Mouse (Mus musculus) heart, embryonic 11.5 days (tissue): Measurements from ENCODE around the gene Myg1. TPM values are rescaled to one million over a fixed set of nuclear protein-coding genes. Genes with fewer than 3 reads are reported as not detected.
"Not testable (repeated sequence)": the region's sequence is repeated elsewhere in the genome, so short reads cannot be mapped to it uniquely, and the experiment has no call there.

ENCODE experiments used
- ATAC-seq: fragments of 200-750 bp; cut with Nextera tagmentation; replicated peaks from 2 replicates; pipeline ENCODE4 v1.8.0; 2017; ENCODE audit warnings: moderate library complexity; ENCODE audit not compliant: insufficient number of reproducible peaks, low FRiP score, low TSS enrichment
- H3K27ac ChIP-seq: fragments of 300-500 bp; sonication (generic); 2 replicates; pipeline ENCODE4 v1.5.1; 2014; ENCODE audit warnings: mild to moderate bottlenecking, low read depth, low read length
- H3K27me3 ChIP-seq: fragments of 300-500 bp; sonication (generic); 2 replicates; pipeline ENCODE4 v1.6.1; 2014; ENCODE audit warnings: mild to moderate bottlenecking, low read length, mixed read lengths; ENCODE audit not compliant: control insufficient read depth, insufficient read depth
- H3K36me3 ChIP-seq: fragments of 300-500 bp; sonication (generic); 2 replicates; pipeline ENCODE4 v1.6.1; 2014; ENCODE audit warnings: mild to moderate bottlenecking, low read length, moderate library complexity, mixed read lengths; ENCODE audit not compliant: control insufficient read depth, insufficient read depth
- H3K4me1 ChIP-seq: fragments of 300-500 bp; sonication (generic); 2 replicates; pipeline ENCODE4 v1.6.1; 2014; ENCODE audit warnings: low read length; ENCODE audit not compliant: control insufficient read depth, insufficient read depth
- H3K4me2 ChIP-seq: fragments of 300-500 bp; sonication (generic); 2 replicates; pipeline ENCODE4 v1.6.1; 2014; ENCODE audit warnings: mild to moderate bottlenecking, moderate library complexity
- H3K4me3 ChIP-seq: fragments of 300-500 bp; sonication (generic); 2 replicates; pipeline ENCODE4 v1.5.1; 2014; ENCODE audit warnings: low read depth, low read length
- H3K9ac ChIP-seq: fragments of 300-500 bp; sonication (generic); 2 replicates; pipeline ENCODE4 v1.6.1; 2014; ENCODE audit warnings: mild to moderate bottlenecking, low read depth, low read length, moderate library complexity
- H3K9me3 ChIP-seq: fragments of 300-500 bp; sonication (generic); replicated peaks from 2 replicates; pipeline ENCODE4 v1.6.1; 2016; ENCODE audit warnings: low read length; ENCODE audit not compliant: control insufficient read depth
- WGBS: fragments of 180-500 bp; shearing (Covaris S2); extraction: QIAGEN DNeasy Blood & Tissue Kit; methylation state at CpG from one replicate; pipeline ENCODE4 v1.1.7; 2014; ENCODE audit not compliant: insufficient replicate concordance; 5-methylcytosine and 5-hydroxymethylcytosine counted together
- polyA plus RNA-seq: library from polyadenylated mRNA; unstranded; fragments of >200 nt; fragmentation: Nextera tagmentation; extraction: Ambion mirVana; gene quantifications from 2 replicates; pipeline ENCODE4 v1.2.1, GENCODE M21; 2014

Gene Myg1
- polyA plus RNA-seq, 1 experiment from 2014 or later: 72.7 TPM

GRCm38 (mm10) chr15:102335925-102336324, 4.4 kb downstream of the Myg1 start:
- 91% methylated on average over 5 of the region's 5 CpGs for WGBS
- not testable (repeated sequence) for H3K9ac ChIP-seq, H3K4me3 ChIP-seq, H3K4me2 ChIP-seq, ATAC-seq, H3K27ac ChIP-seq, H3K27me3 ChIP-seq, H3K9me3 ChIP-seq
- peaks cover 40% of the 10 kb centered on the region for H3K36me3 ChIP-seq
- H3K4me1 ChIP-seq: peaks cover 15% of the 10 kb centered on the region

- ATAC-seq: no peak
- Histone ChIP-seq H3K4me3 (no peak overlapping the region), H3K27ac (no peak overlapping the region), H3K27me3 (no peaks in the 10 kb centered on the region), H3K4me2 (no peak overlapping the region), H3K4me1 (peaks cover 11% of the 10 kb centered on the region), H3K36me3 (peaks cover 40% of the 10 kb centered on the region), H3K9ac (no peak overlapping the region), H3K9me3 (no peaks in the 10 kb centered on the region)
- 80% methylated on average over 4 of the region's 4 CpGs for WGBS
Observed at GRCm38 (mm10) chr15:102336946-102337345, 5.4 kb downstream of the Myg1 start.

DNA sequence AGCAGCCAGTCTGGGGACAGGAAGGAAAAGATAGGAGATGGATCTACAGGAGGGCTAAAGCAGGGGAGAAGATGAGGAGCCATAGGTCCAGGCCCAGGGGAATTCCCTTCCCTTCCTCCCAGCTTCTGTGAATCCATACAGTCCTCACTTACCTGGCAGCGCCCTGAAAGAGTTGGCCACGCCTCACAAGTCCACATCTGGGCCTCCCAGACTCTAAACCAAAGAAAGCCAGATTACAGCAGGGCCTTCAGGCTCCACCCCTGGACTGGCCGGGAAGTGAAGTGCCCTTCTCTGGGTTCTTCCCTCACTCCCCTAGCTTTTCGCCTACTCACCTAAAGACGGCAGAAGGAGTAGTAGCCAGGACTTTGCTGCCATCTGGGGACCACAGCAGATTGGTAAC, 8.1 kb downstream of the Myg1 start:
- Histone ChIP-seq H3K36me3 (peaks cover 34% of the 10 kb centered on the region), H3K4me3 (no peak overlapping the region), H3K4me1 (no peaks in the 10 kb centered on the region), H3K9me3 (no peaks in the 10 kb centered on the region), H3K27ac (no peak overlapping the region), H3K27me3 (no peaks in the 10 kb centered on the region), H3K9ac (no peak overlapping the region), H3K4me2 (no peak overlapping the region)
- WGBS: 65% methylated on average over 5 of the region's 5 CpGs
- ATAC-seq: no peak

GRCm38 (mm10) chr15:102341580-102341979, 10.1 kb downstream of the Myg1 start:
- peaks cover 28% of the 10 kb centered on the region for H3K36me3 ChIP-seq

GRCm38 (mm10) chr15:102344490-102344889, 13.0 kb downstream of the Myg1 start:
- no peak overlapping the region for H3K4me2 ChIP-seq
- WGBS: 94% methylated on average over 3 of the region's 3 CpGs
- no peak overlapping the region for H3K9ac ChIP-seq
- H3K9me3 ChIP-seq: no peaks in the 10 kb centered on the region
- H3K4me3 ChIP-seq: no peak overlapping the region
- H3K27ac ChIP-seq: no peak overlapping the region
- peaks cover 16% of the 10 kb centered on the region for H3K36me3 ChIP-seq
- H3K27me3 ChIP-seq: no peaks in the 10 kb centered on the region
- no peak for ATAC-seq
- no peaks in the 10 kb centered on the region for H3K4me1 ChIP-seq

More at GRCm38 (mm10) chr15:102341580-102341979, 10.1 kb downstream of the Myg1 start:
- Histone ChIP-seq H3K9ac (no peak overlapping the region), H3K4me3 (no peak overlapping the region), H3K27ac (no peak overlapping the region), H3K9me3 (no peaks in the 10 kb centered on the region), H3K4me1 (no peaks in the 10 kb centered on the region), H3K27me3 (no peaks in the 10 kb centered on the region), H3K4me2 (no peak overlapping the region)
- no peak for ATAC-seq
- 10% methylated on average over 1 of the region's 1 CpGs for WGBS

DNA sequence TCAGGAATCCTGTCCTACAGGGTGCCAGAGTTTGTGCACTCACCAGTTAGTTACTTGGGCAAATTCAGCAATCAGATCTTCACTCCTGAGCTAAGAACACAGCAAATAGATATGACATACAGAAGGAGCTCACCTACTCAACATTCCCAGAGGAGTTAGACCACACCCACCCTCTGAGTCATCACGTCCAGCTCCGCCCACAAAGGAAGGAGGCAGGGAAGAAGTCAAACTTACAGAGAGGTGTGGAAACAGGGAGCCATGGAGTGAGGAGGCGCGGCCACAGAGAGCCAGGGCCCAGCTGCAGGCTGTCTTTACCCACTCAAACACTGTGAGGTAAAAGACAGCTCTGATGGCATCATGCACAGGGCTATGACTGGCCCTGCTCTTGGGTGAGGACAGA, 14.9 kb downstream of the Myg1 start:
- Histone ChIP-seq H3K27ac (no peak overlapping the region), H3K4me3 (no peak overlapping the region), H3K9me3 (no peaks in the 10 kb centered on the region), H3K36me3 (peaks cover 11% of the 10 kb centered on the region), H3K4me2 (no peak overlapping the region), H3K27me3 (no peaks in the 10 kb centered on the region), H3K9ac (no peak overlapping the region), H3K4me1 (peaks cover 3% of the 10 kb centered on the region)
- 66% methylated on average over 4 of the region's 4 CpGs for WGBS
- ATAC-seq: no peak

DNA sequence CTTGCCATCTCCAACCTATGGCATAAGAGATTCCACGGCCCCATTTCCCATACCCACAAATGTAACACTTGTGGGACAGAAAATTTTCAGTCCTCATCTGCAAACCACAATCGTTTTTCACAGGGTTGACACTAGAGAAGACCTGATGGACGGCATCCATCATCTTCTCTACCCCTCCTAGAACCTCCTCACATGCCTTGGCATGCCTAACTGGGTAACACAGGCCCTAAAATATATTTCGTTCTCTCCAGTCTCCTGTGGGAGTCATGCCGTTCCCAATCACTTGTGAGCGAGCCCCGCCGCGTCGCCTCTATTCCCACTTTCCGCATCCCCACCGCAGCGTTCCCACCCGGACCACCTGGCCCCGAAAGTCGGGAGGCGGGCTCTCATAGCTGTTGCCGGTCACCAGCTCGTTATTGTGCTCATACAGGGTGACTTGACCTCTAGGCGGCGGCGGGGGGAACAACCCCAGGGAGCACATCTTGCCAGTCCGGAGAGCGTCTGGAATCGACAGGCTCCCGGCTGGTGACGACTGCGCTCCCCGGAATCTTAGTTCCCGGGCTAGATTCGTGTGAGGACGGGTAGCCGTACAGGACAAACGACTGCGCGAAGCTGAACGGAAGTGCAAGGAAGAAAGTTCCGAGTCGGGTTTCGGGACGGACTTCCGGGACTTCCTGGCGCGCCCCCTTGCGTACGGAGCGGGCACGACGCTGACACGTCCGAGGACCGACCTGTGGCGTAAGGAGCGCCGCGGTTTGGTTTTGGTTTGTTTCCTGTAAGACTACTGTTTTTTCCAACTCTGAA, 18.8 kb downstream of the Myg1 start, which contains the start of gene Aaas:
Aaas (minus strand) TSS at position 634 of the 804 bp plus-strand sequence.
- ATAC-seq: peak; percentile 75

DNA sequence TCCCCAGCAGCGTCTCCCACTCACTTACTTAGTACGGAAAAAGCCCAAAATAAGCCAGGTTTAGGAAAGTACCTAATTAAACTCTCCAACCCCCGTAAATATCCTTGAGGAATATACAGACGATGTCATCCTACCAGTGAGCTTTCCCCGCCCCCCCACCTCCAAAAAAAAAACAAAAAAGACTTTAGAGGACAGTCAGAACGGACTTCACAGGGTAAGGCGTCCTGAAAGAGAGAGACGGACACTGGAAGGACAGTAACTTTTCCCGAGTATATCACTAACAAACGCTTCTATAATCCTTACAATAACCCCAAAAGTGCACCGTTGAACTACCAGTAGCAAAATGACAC, 19.4 kb downstream of the Myg1 start:
- Histone ChIP-seq H3K27ac (peak overlapping the region; percentile 42; the same call in 1 of the 2 replicates), H3K4me2 (peak overlapping the region; percentile 76), H3K9ac (peak overlapping the region; percentile 77), H3K9me3 (no peaks in the 10 kb centered on the region), H3K36me3 (peaks cover 8% of the 10 kb centered on the region), H3K4me1 (peaks cover 6% of the 10 kb centered on the region), H3K27me3 (peaks cover 2% of the 10 kb centered on the region; the same call in 1 of the 2 replicates), H3K4me3 (peak overlapping the region; percentile 67)
- WGBS: 9% methylated on average over 11 of the region's 11 CpGs
- no peak for ATAC-seq

More for the DNA sequence above, 18.8 kb downstream of the Myg1 start, which contains the start of gene Aaas:
- peak within 1 kb of the TSS; percentile 77 for H3K9ac ChIP-seq
- H3K27me3 ChIP-seq: no peaks in the 10 kb centered on the region; the same call in 1 of the 2 replicates
- H3K4me3 ChIP-seq: peak within 1 kb of the TSS; percentile 67
- peaks cover 3% of the 10 kb centered on the region for H3K4me1 ChIP-seq
- H3K36me3 ChIP-seq: peaks cover 11% of the 10 kb centered on the region
- H3K9me3 ChIP-seq: no peaks in the 10 kb centered on the region
- H3K4me2 ChIP-seq: peak within 1 kb of the TSS; percentile 76
- peak within 1 kb of the TSS; percentile 42 for H3K27ac ChIP-seq
- under 1% methylated on average over 56 of the region's 56 CpGs for WGBS

DNA sequence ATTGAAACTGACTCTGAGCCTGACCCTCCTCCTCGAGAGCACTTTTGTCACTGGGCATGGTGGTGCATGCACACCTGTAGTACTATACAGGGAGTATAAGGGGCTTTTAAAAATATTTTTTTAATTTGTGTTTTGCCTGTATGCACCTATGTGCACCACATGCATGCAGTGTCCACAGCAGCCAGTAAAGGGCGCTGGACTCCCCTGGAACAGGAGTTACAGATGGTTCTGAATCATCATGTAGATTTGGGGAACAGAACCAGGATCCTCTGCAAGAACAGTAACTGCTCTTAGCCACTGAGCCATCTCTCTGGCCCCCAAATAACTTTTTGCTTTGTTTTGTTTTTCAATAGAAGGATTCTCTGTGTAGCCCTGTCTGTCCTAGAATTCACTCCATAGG, 20.7 kb downstream of the Myg1 start:
- Histone ChIP-seq H3K9me3 (no peaks in the 10 kb centered on the region), H3K9ac (no peak overlapping the region), H3K27me3 (peaks cover 12% of the 10 kb centered on the region), H3K27ac (no peak overlapping the region), H3K4me2 (no peak overlapping the region), H3K36me3 (peaks cover 3% of the 10 kb centered on the region; the same call in 1 of the 2 replicates), H3K4me1 (peaks cover 10% of the 10 kb centered on the region), H3K4me3 (no peak overlapping the region)
- no peak for ATAC-seq
- WGBS: 56% methylated on average over 2 of the region's 2 CpGs
